Mouse (Mus musculus): ENCODE data around the gene Hsf2bp.

GRCm38 (mm10) chr17:32053677-32054076, 17.5 kb upstream of the Hsf2bp start:
- TF ChIP-seq CTCF (IDR thresholded peaks at IDR 0.05; ENCODE audit: control insufficient read depth, insufficient read depth, insufficient replicate concordance, low read depth, low read length) (no peak), POLR2A (IDR thresholded peaks at IDR 0.05; ENCODE audit: control insufficient read depth, low read depth, low read length) (no peak)

Measured in testis, adult 2 months (tissue).